Mouse (Mus musculus) liver, embryonic 14.5 days (tissue): Measurements from ENCODE around the gene Med16.

ENCODE experiments used
- CTCF ChIP-seq: IDR thresholded peaks from 2 replicates; pipeline ENCODE4 v1.5.1; 2016; ENCODE audit warnings: antibody characterized with exemption, low read depth, control low read depth
- EP300 ChIP-seq: IDR thresholded peaks from 2 replicates; pipeline ENCODE4 v1.6.1; 2016; ENCODE audit warnings: antibody characterized with exemption, low read depth

- TF ChIP-seq CTCF (no peak), EP300 (no peak; the same call in 1 of the 2 replicates)
These were observed 55.3 kb downstream of the Med16 start for GRCm38 (mm10) chr10:79853392-79853791.
